Mouse (Mus musculus): ENCODE measurements around the gene Frmd6.

Frmd6 gene

GRCm38 (mm10) chr12:70906867-70907266, 81.6 kb downstream of the Frmd6 start:
- peak in 1 of 2 experiments; percentile 19 for DNase-seq

GRCm38 (mm10) chr12:70907651-70908050, 82.3 kb downstream of the Frmd6 start:
- no peak for DNase-seq

- DNase-seq, result no peak
Observed at GRCm38 (mm10) chr12:70908076-70908475, 82.8 kb downstream of the Frmd6 start.

- DNase-seq, result peak; percentile 72 to 85
Observed at GRCm38 (mm10) chr12:70910241-70910720, 85.0 kb downstream of the Frmd6 start.

GRCm38 (mm10) chr12:70911029-70911428, 85.7 kb downstream of the Frmd6 start:
- DNase-seq, result peak; percentile 73 to 92

- no peak for DNase-seq
Observed at GRCm38 (mm10) chr12:70911676-70912379, 86.5 kb downstream of the Frmd6 start.

- peak; percentile 70 to 89 for DNase-seq
Observed at GRCm38 (mm10) chr12:70913429-70913828, 88.1 kb downstream of the Frmd6 start.

GRCm38 (mm10) chr12:70914387-70914786, 89.1 kb downstream of the Frmd6 start:
- DNase-seq, result peak; percentile 27 to 61

GRCm38 (mm10) chr12:70929781-70930180, 104.5 kb downstream of the Frmd6 start:
- DNase-seq, result no peak

GRCm38 (mm10) chr12:70937150-70937549, 111.8 kb downstream of the Frmd6 start:
- peak; percentile 6 to 16 for DNase-seq

- DNase-seq, result peak; percentile 92 to 96
Observed at GRCm38 (mm10) chr12:70937571-70938384, 112.5 kb downstream of the Frmd6 start, which contains the start of gene Actr10. Actr10 (plus strand) TSS chr12:70937857.

GRCm38 (mm10) chr12:70940806-70941205, 115.5 kb downstream of the Frmd6 start:
- no peak for DNase-seq

GRCm38 (mm10) chr12:70944181-70944580, 118.9 kb downstream of the Frmd6 start:
- DNase-seq, result no peak

- DNase-seq, result no peak
Observed at GRCm38 (mm10) chr12:70946585-70947256, 121.4 kb downstream of the Frmd6 start.

Measured in kidney, postnatal 36 days (tissue).